Mouse (Mus musculus) liver, embryonic 12.5 days (tissue): ENCODE measurements around the gene Slc35b1. TPM values are rescaled to one million over a fixed set of nuclear protein-coding genes. Genes with fewer than 3 reads are reported as not detected.
"Not testable (repeated sequence)": the region's sequence is repeated elsewhere in the genome, so short reads cannot be mapped to it uniquely, and the experiment has no call there.

ENCODE experiments used
- ATAC-seq: fragments of 200-750 bp; cut with Nextera tagmentation; 2 replicates; pipeline ENCODE4 v1.8.0; 2017; ENCODE audit warnings: moderate number of reproducible peaks, mild to moderate bottlenecking, moderate library complexity
- H3K27ac ChIP-seq: fragments of 300-500 bp; sonication (generic); 2 replicates; pipeline ENCODE4 v1.5.1; 2016; ENCODE audit warnings: mild to moderate bottlenecking
- H3K27me3 ChIP-seq: fragments of 300-500 bp; sonication (generic); replicated peaks from 2 replicates; pipeline ENCODE4 v1.6.1; 2016; ENCODE audit warnings: mild to moderate bottlenecking, moderate library complexity
- H3K36me3 ChIP-seq: fragments of 300-500 bp; sonication (generic); 2 replicates; pipeline ENCODE4 v1.6.1; 2016; ENCODE audit warnings: mild to moderate bottlenecking, moderate library complexity
- H3K4me1 ChIP-seq: fragments of 300-500 bp; sonication (generic); 2 replicates; pipeline ENCODE4 v1.6.1; 2016
- H3K4me2 ChIP-seq: fragments of 300-500 bp; sonication (generic); 2 replicates; pipeline ENCODE4 v1.6.1; 2016; ENCODE audit warnings: mild to moderate bottlenecking, moderate library complexity
- H3K4me3 ChIP-seq: fragments of 300-500 bp; sonication (generic); 2 replicates; pipeline ENCODE4 v1.5.1; 2016; ENCODE audit warnings: mild to moderate bottlenecking, moderate library complexity
- H3K9ac ChIP-seq: fragments of 300-500 bp; sonication (generic); 2 replicates; pipeline ENCODE4 v1.6.1; 2016; ENCODE audit warnings: mild to moderate bottlenecking, moderate library complexity
- H3K9me3 ChIP-seq: fragments of 300-500 bp; sonication (generic); replicated peaks from 2 replicates; pipeline ENCODE4 v1.6.1; 2016; ENCODE audit warnings: mild to moderate bottlenecking, moderate library complexity
- WGBS: fragments of 180-500 bp; shearing (Covaris S2); methylation state at CpG from one replicate; pipeline ENCODE4 v1.1.7; 2016; ENCODE audit not compliant: insufficient replicate concordance; 5-methylcytosine and 5-hydroxymethylcytosine counted together
- polyA plus RNA-seq: library from polyadenylated mRNA; unstranded; fragments of >200 nt; fragmentation: Nextera tagmentation; extraction: Ambion mirVana; gene quantifications from 2 replicates; pipeline ENCODE4 v1.2.1, GENCODE M21; 2016

Slc35b1 gene
- polyA plus RNA-seq, 1 experiment from 2014 or later = 61.3 TPM

- Histone ChIP-seq H3K9ac (no peak overlapping the region), H3K4me1 (no peaks in the 10 kb centered on the region), H3K4me2 (no peak overlapping the region), H3K36me3 (no peaks in the 10 kb centered on the region), H3K4me3 (no peak overlapping the region), H3K9me3 (no peaks in the 10 kb centered on the region), H3K27ac (no peak overlapping the region), H3K27me3 (peaks cover 54% of the 10 kb centered on the region)
- no peak for ATAC-seq
- 68% methylated on average over 13 of the region's 13 CpGs for WGBS
These were observed 15.1 kb downstream of the Slc35b1 start for GRCm38 (mm10) chr11:95399520-95400020.

GRCm38 (mm10) chr11:95401568-95401967 lies 17.1 kb downstream of the Slc35b1 start:
- Histone ChIP-seq H3K4me1 (no peaks in the 10 kb centered on the region), H3K36me3 (no peaks in the 10 kb centered on the region), H3K27me3 (peaks cover 54% of the 10 kb centered on the region), H3K9ac (no peak overlapping the region), H3K27ac (no peak overlapping the region), H3K4me3 (no peak overlapping the region), H3K9me3 (no peaks in the 10 kb centered on the region), H3K4me2 (no peak overlapping the region)
- 71% methylated on average over 5 of the region's 5 CpGs for whole genome bisulfite sequencing
- no peak for ATAC-seq

- ATAC-seq = no peak
- 38% methylated on average over 5 of the region's 5 CpGs for WGBS
- no peak overlapping the region for H3K27ac ChIP-seq
These were observed 17.7 kb downstream of the Slc35b1 start for GRCm38 (mm10) chr11:95402196-95402595.

GRCm38 (mm10) chr11:95402658-95403101 lies 18.2 kb downstream of the Slc35b1 start:
- H3K27me3 ChIP-seq = peaks cover 54% of the 10 kb centered on the region
- no peak overlapping the region for H3K9ac ChIP-seq
- WGBS = 30% methylated on average over 8 of the region's 8 CpGs
- no peaks in the 10 kb centered on the region for H3K9me3 ChIP-seq
- no peaks in the 10 kb centered on the region for H3K4me1 ChIP-seq
- H3K4me2 ChIP-seq = no peak overlapping the region
- no peak overlapping the region for H3K4me3 ChIP-seq
- no peak for ATAC-seq
- no peaks in the 10 kb centered on the region for H3K36me3 ChIP-seq
- H3K27ac ChIP-seq = no peak overlapping the region

More at GRCm38 (mm10) chr11:95402196-95402595, 17.7 kb downstream of the Slc35b1 start:
- Histone ChIP-seq H3K27me3 (peaks cover 54% of the 10 kb centered on the region), H3K4me2 (no peak overlapping the region), H3K36me3 (no peaks in the 10 kb centered on the region), H3K4me3 (no peak overlapping the region), H3K4me1 (no peaks in the 10 kb centered on the region), H3K9me3 (no peaks in the 10 kb centered on the region), H3K9ac (no peak overlapping the region)

DNA sequence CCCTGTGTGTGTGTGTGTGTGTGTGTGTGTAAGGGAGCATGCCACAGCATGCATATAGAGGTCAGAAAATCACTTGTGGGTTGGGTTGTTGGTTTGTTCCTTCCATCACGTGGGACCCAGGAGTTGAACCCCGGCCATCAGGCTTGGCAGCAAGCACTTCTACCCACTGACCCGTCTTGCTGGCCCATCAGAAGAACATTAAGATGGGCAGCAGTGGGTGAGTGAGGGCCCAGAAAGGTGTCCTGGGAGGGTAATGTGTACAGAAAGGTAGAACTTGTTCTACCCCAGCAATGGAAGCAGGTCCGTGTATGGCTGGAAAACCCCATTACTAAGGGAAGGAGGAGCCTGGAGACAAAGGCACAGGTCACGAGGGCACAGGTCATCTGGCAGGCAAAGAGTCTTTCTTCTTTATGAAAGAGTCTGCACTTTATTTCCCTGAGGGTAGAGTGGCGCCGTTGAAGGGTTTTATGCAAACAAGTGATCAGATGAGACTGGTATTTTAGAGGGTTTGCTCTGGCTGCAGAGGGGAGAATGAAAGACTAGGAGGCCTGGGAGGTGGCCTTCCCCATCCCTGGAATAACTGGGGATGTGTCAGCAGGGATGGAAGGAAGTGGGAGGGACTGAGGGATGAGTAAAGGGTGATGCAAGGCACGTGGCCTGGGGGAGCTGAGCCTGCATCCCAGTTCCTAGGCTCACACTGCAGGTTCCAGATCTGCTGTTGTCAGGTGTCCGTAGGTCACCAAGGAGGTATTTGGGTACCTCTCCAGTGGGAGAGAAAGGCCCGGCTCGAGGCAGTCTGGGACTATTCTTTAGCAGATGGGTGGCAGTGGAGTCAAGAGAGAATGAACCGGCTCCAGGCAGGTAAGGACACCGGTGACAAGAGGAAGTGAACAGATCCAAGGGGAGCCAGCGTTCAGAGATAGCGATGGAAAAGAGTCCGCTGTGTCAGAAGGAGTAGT lies 19.2 kb downstream of the Slc35b1 start:
- 66% methylated on average over 16 of the region's 16 CpGs for WGBS
- Histone ChIP-seq H3K4me1 (no peaks in the 10 kb centered on the region), H3K9ac (no peak overlapping the region), H3K27me3 (peaks cover 48% of the 10 kb centered on the region), H3K27ac (no peak overlapping the region), H3K9me3 (no peaks in the 10 kb centered on the region), H3K4me3 (no peak overlapping the region), H3K36me3 (no peaks in the 10 kb centered on the region), H3K4me2 (no peak overlapping the region)
- no peak for ATAC-seq

GRCm38 (mm10) chr11:95405771-95406170 lies 21.3 kb downstream of the Slc35b1 start:
- no peak for ATAC-seq
- Histone ChIP-seq H3K27ac (no peak overlapping the region), H3K4me1 (no peaks in the 10 kb centered on the region), H3K4me3 (no peak overlapping the region), H3K36me3 (no peaks in the 10 kb centered on the region), H3K4me2 (no peak overlapping the region), H3K9ac (no peak overlapping the region), H3K27me3 (peaks cover 27% of the 10 kb centered on the region), H3K9me3 (no peaks in the 10 kb centered on the region)
- WGBS = 65% methylated on average over 4 of the region's 4 CpGs

DNA sequence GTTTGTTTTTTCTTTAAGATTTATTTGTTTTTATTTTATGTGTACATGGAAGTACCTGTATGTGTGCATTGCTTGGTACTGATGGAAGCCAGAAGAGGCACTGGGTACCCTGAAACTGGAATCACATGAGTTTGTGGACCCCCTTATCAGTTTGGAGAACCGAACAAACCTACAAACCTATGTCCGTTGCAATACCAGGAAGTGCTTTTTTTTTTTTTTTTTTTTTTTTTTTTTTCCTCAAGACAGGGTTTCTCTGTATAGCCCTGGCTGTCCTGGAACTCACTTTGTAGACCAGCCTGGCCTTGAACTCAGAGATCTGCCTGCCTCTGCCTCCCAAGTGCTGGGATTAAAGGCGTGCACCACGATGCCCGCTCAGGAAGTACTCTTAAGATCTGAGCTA lies 21.9 kb downstream of the Slc35b1 start:
- not testable (repeated sequence) for H3K4me3 ChIP-seq, ATAC-seq, H3K36me3 ChIP-seq, H3K9me3 ChIP-seq, H3K4me1 ChIP-seq, H3K4me2 ChIP-seq, H3K27ac ChIP-seq, H3K9ac ChIP-seq
- peaks cover 24% of the 10 kb centered on the region for H3K27me3 ChIP-seq
- WGBS = 69% methylated on average over 5 of the region's 5 CpGs

- 70% methylated on average over 10 of the region's 10 CpGs for WGBS
- no peak for ATAC-seq
- Histone ChIP-seq H3K27me3 (peaks cover 17% of the 10 kb centered on the region), H3K27ac (no peak overlapping the region), H3K4me1 (no peaks in the 10 kb centered on the region; the same call in 1 of the 2 replicates), H3K4me3 (no peak overlapping the region), H3K9ac (no peak overlapping the region), H3K9me3 (no peaks in the 10 kb centered on the region), H3K4me2 (no peak overlapping the region), H3K36me3 (no peaks in the 10 kb centered on the region)
These were observed 25.1 kb downstream of the Slc35b1 start for GRCm38 (mm10) chr11:95409450-95410112.

DNA sequence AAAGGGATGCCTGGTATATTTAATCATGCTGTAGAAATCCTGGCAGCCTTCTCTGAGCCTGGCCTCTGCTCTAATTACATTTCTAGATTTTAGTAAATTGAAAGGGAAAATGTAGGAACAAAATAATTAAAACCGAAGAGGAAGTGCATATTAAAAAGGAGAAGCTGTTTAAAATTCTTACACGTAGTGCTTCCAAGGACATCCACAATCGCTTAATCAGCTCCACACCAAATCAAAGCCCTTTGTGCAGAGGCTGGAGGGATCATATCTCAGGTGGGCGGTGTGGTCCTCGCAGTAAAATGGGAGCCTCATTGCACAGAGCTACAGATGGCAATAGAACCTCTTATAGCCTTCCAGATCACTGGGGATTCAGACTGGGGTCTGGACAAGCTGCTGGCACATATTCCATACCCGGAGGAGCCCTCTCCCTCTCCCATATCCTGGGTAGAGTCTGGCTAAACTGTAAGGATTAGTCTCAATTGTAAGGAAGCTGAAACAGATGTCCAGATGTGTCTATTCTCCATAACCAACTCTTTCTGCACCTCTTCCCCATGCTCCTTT lies 27.0 kb downstream of the Slc35b1 start:
- no peaks in the 10 kb centered on the region for H3K9me3 ChIP-seq
- H3K27ac ChIP-seq = no peak overlapping the region
- WGBS = 56% methylated on average over 6 of the region's 6 CpGs
- H3K4me3 ChIP-seq = no peak overlapping the region
- H3K9ac ChIP-seq = no peak overlapping the region
- no peak for ATAC-seq
- peaks cover 15% of the 10 kb centered on the region for H3K4me1 ChIP-seq
- H3K27me3 ChIP-seq = peaks cover 17% of the 10 kb centered on the region
- H3K36me3 ChIP-seq = no peaks in the 10 kb centered on the region
- no peak overlapping the region for H3K4me2 ChIP-seq

DNA sequence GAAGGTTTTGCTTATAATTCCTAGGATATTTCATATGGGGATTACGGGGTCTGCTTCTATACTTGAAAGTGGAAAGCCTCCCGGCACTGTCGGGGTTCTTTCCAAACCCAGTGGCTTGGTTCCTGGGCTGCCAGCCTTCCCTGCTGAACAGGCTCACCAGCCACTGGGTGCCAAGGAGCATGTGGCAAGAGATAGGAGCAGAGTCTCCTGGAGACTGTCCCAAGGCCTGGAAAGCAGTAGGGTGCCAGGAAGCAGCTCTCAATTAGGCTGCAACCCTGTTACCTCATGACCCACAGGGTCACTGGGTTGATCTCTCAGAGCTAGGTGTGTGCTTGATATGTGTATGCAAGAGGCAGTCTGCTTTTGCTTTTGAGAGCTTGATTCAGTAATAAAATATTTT lies 28.1 kb downstream of the Slc35b1 start:
- Histone ChIP-seq H3K27me3 (peaks cover 17% of the 10 kb centered on the region), H3K4me3 (no peak overlapping the region), H3K4me1 (peaks cover 25% of the 10 kb centered on the region), H3K4me2 (no peak overlapping the region), H3K36me3 (no peaks in the 10 kb centered on the region), H3K9me3 (no peaks in the 10 kb centered on the region), H3K27ac (no peak overlapping the region), H3K9ac (no peak overlapping the region)
- ATAC-seq = no peak
- WGBS = 76% methylated on average over 3 of the region's 3 CpGs

GRCm38 (mm10) chr11:95413641-95414535 lies 29.4 kb downstream of the Slc35b1 start, which contains the start of gene Spop:
Gene Spop (plus strand): TSS chr11:95414080.
- H3K4me3 ChIP-seq = peak within 1 kb of the TSS; percentile 83
- peak; percentile 88 for ATAC-seq
- H3K9me3 ChIP-seq = no peaks in the 10 kb centered on the region
- peaks cover 5% of the 10 kb centered on the region; the same call in 1 of the 2 replicates for H3K36me3 ChIP-seq
- H3K27me3 ChIP-seq = peaks cover 17% of the 10 kb centered on the region
- peaks cover 31% of the 10 kb centered on the region for H3K4me1 ChIP-seq
- WGBS = 2% methylated on average over 53 of the region's 58 CpGs
- H3K4me2 ChIP-seq = peak within 1 kb of the TSS; percentile 84
- peak within 1 kb of the TSS; percentile 90 for H3K27ac ChIP-seq
- peak within 1 kb of the TSS; percentile 85 for H3K9ac ChIP-seq
